Mouse (Mus musculus) heart, postnatal 0 days (tissue): ENCODE measurements at regions not wholly inside any gene's neighbourhood (a gene's known extent, or its start where the extent isn't known, plus 50 kb on each side); places are given as distances from the start of the nearest gene placed in this dataset.

Source experiments
- CTCF ChIP-seq: IDR thresholded peaks from 2 replicates; pipeline ENCODE4 v1.5.1; 2016; ENCODE audit warnings: antibody characterized with exemption, control low read depth, low read depth
- EP300 ChIP-seq: IDR thresholded peaks from 2 replicates; pipeline ENCODE4 v1.6.1; 2016; ENCODE audit warnings: antibody characterized with exemption, low read depth

DNA sequence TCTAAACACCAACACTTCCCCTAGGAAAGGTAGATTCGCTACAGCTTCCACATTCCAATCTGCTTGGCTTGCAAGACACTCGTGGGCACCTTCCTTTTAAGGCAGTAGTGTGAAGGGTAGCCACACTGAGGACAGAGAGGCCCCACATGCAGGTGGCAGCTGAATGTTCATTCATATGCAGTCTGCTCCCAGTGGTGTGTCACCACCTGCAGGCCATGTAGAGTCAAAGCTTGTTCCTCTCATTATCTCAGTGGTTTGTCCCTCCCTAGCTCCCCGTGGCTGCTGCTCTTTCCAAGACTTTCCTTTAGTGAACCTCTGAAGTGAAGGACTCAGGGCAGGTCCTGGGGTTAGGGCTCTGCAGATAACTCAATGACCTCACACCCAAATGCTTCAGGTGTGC lies 121.4 kb downstream of the Cyp26b1 start:
- TF ChIP-seq CTCF (peak; percentile 49), EP300 (no peak)
